Mouse (Mus musculus): ENCODE results near the gene Pga5. TPM values are rescaled to one million over a fixed set of nuclear protein-coding genes. Genes with fewer than 3 reads are reported as not detected.

Gene Pga5
- polyA plus RNA-seq, 1 experiment = 0.04 TPM

DNA sequence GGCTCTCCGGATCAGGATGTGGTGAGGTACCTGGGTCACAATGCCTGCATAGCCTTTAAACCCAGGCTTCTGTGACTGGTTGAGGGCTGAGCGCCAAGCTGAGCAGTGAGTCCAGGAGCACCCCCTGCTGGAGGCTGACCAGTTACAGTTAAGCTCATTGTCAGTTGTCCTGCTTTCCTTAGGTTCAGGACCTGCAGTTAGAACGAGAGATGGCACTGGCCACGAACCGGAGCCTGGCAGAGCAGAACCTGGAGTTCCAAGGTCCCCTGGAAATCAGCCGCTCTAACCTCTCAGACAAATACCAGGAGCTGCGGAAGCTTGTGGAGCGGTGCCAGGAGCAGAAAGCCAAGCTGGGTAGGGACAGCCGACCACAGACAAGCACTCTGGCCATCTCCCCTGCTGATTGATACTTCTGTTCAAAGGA is 32.2 kb upstream of the Pga5 start:
- Histone ChIP-seq H3K4me2 (ENCODE audit: low read depth) (no peak overlapping the region), H3K79me2 (ENCODE audit: control insufficient read depth, insufficient read depth) (peaks cover 6% of the 10 kb centered on the region), H3K36me3 (ENCODE audit: control insufficient read depth, insufficient read depth) (peaks cover 17% of the 10 kb centered on the region), H3K4me3 (no peak overlapping the region), H3ac (ENCODE audit: control insufficient read depth, insufficient read length) (no peak overlapping the region), H3K27me3 (ENCODE audit: control insufficient read depth, insufficient read depth, insufficient read length) (no peaks in the 10 kb centered on the region)
- no peak for TF ChIP-seq E2F4 (IDR thresholded peaks at IDR 0.05; ENCODE audit: insufficient read depth)
- TF ChIP-seq POLR2A (IDR thresholded peaks at IDR 0.05; ENCODE audit: insufficient read length, low read depth) = no peak
- TF ChIP-seq MYOG (IDR thresholded peaks at IDR 0.05; ENCODE audit: control insufficient read depth in 1 of 3, insufficient read depth in 1 of 3, insufficient read length in 2 of 3, low read depth in 2 of 3) = no peak
- TF ChIP-seq TCF3 (IDR thresholded peaks at IDR 0.05; ENCODE audit: insufficient read length, low read depth) = no peak
- no peak for TF ChIP-seq CEBPB (IDR thresholded peaks at IDR 0.05; ENCODE audit: insufficient read depth, poor library complexity, severe bottlenecking)
- TF ChIP-seq SRF (IDR thresholded peaks at IDR 0.05; ENCODE audit: control insufficient read depth, insufficient read length, low read depth) = no peak
- no peak for TF ChIP-seq REST (IDR thresholded peaks at IDR 0.05; ENCODE audit: insufficient read depth, insufficient read length)
- TF ChIP-seq POLR2AphosphoS2 (IDR thresholded peaks at IDR 0.05; ENCODE audit: insufficient read length, low read depth) = no peak
- no peak for TF ChIP-seq MYOD1 (IDR thresholded peaks at IDR 0.05; ENCODE audit: control insufficient read depth in 1 of 3, insufficient read length in 2 of 3, low read depth in 2 of 3)

GRCm38 (mm10) chr19:10709360-10710087 is 31.7 kb upstream of the Pga5 start:
- H3K27me3 ChIP-seq (ENCODE audit: control insufficient read depth, insufficient read depth, insufficient read length) = no peaks in the 10 kb centered on the region
- no peak for TF ChIP-seq MAX (IDR thresholded peaks at IDR 0.05; ENCODE audit: low read depth)
- peak in 1 of 3 experiments; percentile 48 for TF ChIP-seq MYOG (IDR thresholded peaks at IDR 0.05; ENCODE audit: control insufficient read depth in 1 of 3, insufficient read depth in 1 of 3, insufficient read length in 2 of 3, low read depth in 2 of 3)
- no peak for TF ChIP-seq MYOD1 (IDR thresholded peaks at IDR 0.05; ENCODE audit: control insufficient read depth in 1 of 3, insufficient read length in 2 of 3, low read depth in 2 of 3)
- no peak for TF ChIP-seq REST (IDR thresholded peaks at IDR 0.05; ENCODE audit: insufficient read depth, insufficient read length)
- no peak for TF ChIP-seq E2F4 (IDR thresholded peaks at IDR 0.05; ENCODE audit: insufficient read depth)
- H3ac ChIP-seq (ENCODE audit: control insufficient read depth, insufficient read length) = no peak overlapping the region
- H3K4me2 ChIP-seq (ENCODE audit: low read depth) = no peak overlapping the region
- H3K36me3 ChIP-seq (ENCODE audit: control insufficient read depth, insufficient read depth) = peaks cover 17% of the 10 kb centered on the region
- peaks cover 11% of the 10 kb centered on the region for H3K79me2 ChIP-seq (ENCODE audit: control insufficient read depth, insufficient read depth)
- no peak overlapping the region for H3K4me3 ChIP-seq

GRCm38 (mm10) chr19:10708900-10709299 is 31.0 kb upstream of the Pga5 start:
- Histone ChIP-seq H3K79me2 (ENCODE audit: control insufficient read depth, insufficient read depth) (peaks cover 17% of the 10 kb centered on the region), H3K36me3 (ENCODE audit: control insufficient read depth, insufficient read depth) (peaks cover 17% of the 10 kb centered on the region), H3K27me3 (ENCODE audit: control insufficient read depth, insufficient read depth, insufficient read length) (no peaks in the 10 kb centered on the region), H3ac (ENCODE audit: control insufficient read depth, insufficient read length) (no peak overlapping the region), H3K4me2 (ENCODE audit: low read depth) (no peak overlapping the region), H3K4me3 (no peak overlapping the region)
- no peak for TF ChIP-seq MYOG (IDR thresholded peaks at IDR 0.05; ENCODE audit: control insufficient read depth in 1 of 3, insufficient read depth in 1 of 3, insufficient read length in 2 of 3, low read depth in 2 of 3)
- TF ChIP-seq CEBPB (IDR thresholded peaks at IDR 0.05; ENCODE audit: insufficient read depth, poor library complexity, severe bottlenecking) = no peak
- no peak for TF ChIP-seq E2F4 (IDR thresholded peaks at IDR 0.05; ENCODE audit: insufficient read depth)
- no peak for TF ChIP-seq USF1 (IDR thresholded peaks at IDR 0.05; ENCODE audit: low read depth)
- TF ChIP-seq POLR2AphosphoS2 (IDR thresholded peaks at IDR 0.05; ENCODE audit: insufficient read length, low read depth) = no peak
- no peak for TF ChIP-seq TCF3 (IDR thresholded peaks at IDR 0.05; ENCODE audit: insufficient read length, low read depth)
- no peak for TF ChIP-seq MYOD1 (IDR thresholded peaks at IDR 0.05; ENCODE audit: control insufficient read depth in 1 of 3, insufficient read length in 2 of 3, low read depth in 2 of 3)
- TF ChIP-seq TCF12 (IDR thresholded peaks at IDR 0.05; ENCODE audit: insufficient read depth, poor library complexity, severe bottlenecking) = no peak
- no peak for TF ChIP-seq POLR2A (IDR thresholded peaks at IDR 0.05; ENCODE audit: insufficient read length, low read depth)
- TF ChIP-seq REST (IDR thresholded peaks at IDR 0.05; ENCODE audit: insufficient read depth, insufficient read length) = no peak
- no peak for TF ChIP-seq MAX (IDR thresholded peaks at IDR 0.05; ENCODE audit: low read depth)
- TF ChIP-seq SRF (IDR thresholded peaks at IDR 0.05; ENCODE audit: control insufficient read depth, insufficient read length, low read depth) = no peak

GRCm38 (mm10) chr19:10707881-10708280 is 30.0 kb upstream of the Pga5 start:
- H3ac ChIP-seq (ENCODE audit: control insufficient read depth, insufficient read length) = no peak overlapping the region
- peaks cover 27% of the 10 kb centered on the region for H3K79me2 ChIP-seq (ENCODE audit: control insufficient read depth, insufficient read depth)
- no peak overlapping the region for H3K4me3 ChIP-seq
- H3K27me3 ChIP-seq (ENCODE audit: control insufficient read depth, insufficient read depth, insufficient read length) = no peaks in the 10 kb centered on the region
- H3K36me3 ChIP-seq (ENCODE audit: control insufficient read depth, insufficient read depth) = peaks cover 10% of the 10 kb centered on the region
- no peak overlapping the region for H3K4me2 ChIP-seq (ENCODE audit: low read depth)
- TF ChIP-seq E2F4 (IDR thresholded peaks at IDR 0.05; ENCODE audit: insufficient read depth) (no peak), MYOG (IDR thresholded peaks at IDR 0.05; ENCODE audit: control insufficient read depth in 1 of 3, insufficient read depth in 1 of 3, insufficient read length in 2 of 3, low read depth in 2 of 3) (no peak), SRF (IDR thresholded peaks at IDR 0.05; ENCODE audit: control insufficient read depth, insufficient read length, low read depth) (no peak), TCF12 (IDR thresholded peaks at IDR 0.05; ENCODE audit: insufficient read depth, poor library complexity, severe bottlenecking) (no peak), CEBPB (IDR thresholded peaks at IDR 0.05; ENCODE audit: insufficient read depth, poor library complexity, severe bottlenecking) (no peak), MYOD1 (IDR thresholded peaks at IDR 0.05; ENCODE audit: control insufficient read depth in 1 of 3, insufficient read length in 2 of 3, low read depth in 2 of 3) (no peak), POLR2AphosphoS2 (IDR thresholded peaks at IDR 0.05; ENCODE audit: insufficient read length, low read depth) (no peak), MAX (IDR thresholded peaks at IDR 0.05; ENCODE audit: low read depth) (no peak), REST (IDR thresholded peaks at IDR 0.05; ENCODE audit: insufficient read depth, insufficient read length) (no peak)
